Mouse (Mus musculus) liver, adult 2 months (tissue): ENCODE data around the gene Syne2. TPM values are rescaled to one million over a fixed set of nuclear protein-coding genes. Genes with fewer than 3 reads are reported as not detected.
A peak's percentile ranks its signal among the peaks of the same experiment; 100 is the strongest.

Experiments
- DNase-seq: peaks from one replicate; pipeline ENCODE4 v3.0.0-alpha.2; 2011; ENCODE audit warnings: low read depth, low spot score; ENCODE audit errors: extremely low read depth
- H3K27ac ChIP-seq: fragments of 200-500 bp; replicated peaks from 2 replicates; pipeline ENCODE4 v1.5.1; 2012; ENCODE audit warnings: low read depth, mild to moderate bottlenecking, control low read depth, inconsistent platforms, low read length; ENCODE audit not compliant: insufficient read depth
- H3K27me3 ChIP-seq: fragments of 200-500 bp; 2 replicates; pipeline ENCODE4 v1.6.1; 2012; ENCODE audit warnings: mild to moderate bottlenecking, moderate library complexity, low read length, inconsistent platforms; ENCODE audit not compliant: control insufficient read depth, insufficient read depth
- H3K36me3 ChIP-seq: fragments of 200-500 bp; 2 replicates; pipeline ENCODE4 v1.6.1; 2012; ENCODE audit warnings: low read length, inconsistent platforms; ENCODE audit not compliant: control insufficient read depth, insufficient read depth
- H3K4me1 ChIP-seq: fragments of 200-500 bp; 2 replicates; pipeline ENCODE4 v1.6.1; 2011; ENCODE audit warnings: low read length; ENCODE audit not compliant: control insufficient read depth, insufficient read depth
- H3K4me3 ChIP-seq: fragments of 200-500 bp; 2 replicates; pipeline ENCODE4 v1.5.1; 2011; ENCODE audit warnings: low read depth, mild to moderate bottlenecking, control low read depth, low read length, moderate library complexity; ENCODE audit not compliant: insufficient read depth
- H3K79me2 ChIP-seq: fragments of 200-500 bp; 2 replicates; pipeline ENCODE4 v1.6.1; 2012; ENCODE audit warnings: inconsistent platforms, mild to moderate bottlenecking, low read length, moderate library complexity; ENCODE audit not compliant: control insufficient read depth, insufficient read depth
- H3K9ac ChIP-seq: fragments of 200-500 bp; 2 replicates; pipeline ENCODE4 v1.6.1; 2012; ENCODE audit warnings: low read depth, mild to moderate bottlenecking, control low read depth, inconsistent platforms, low read length
- CTCF ChIP-seq: fragments of 200-500 bp; IDR thresholded peaks from 2 replicates; pipeline ENCODE4 v1.5.1; 2011; ENCODE audit warnings: low read depth, low read length, control low read depth
- POLR2A ChIP-seq: fragments of 200-500 bp; IDR thresholded peaks from 2 replicates; pipeline ENCODE4 v1.6.1; 2011; ENCODE audit warnings: low read length, control low read depth; ENCODE audit not compliant: insufficient read depth; ENCODE audit errors: extremely low read depth
- WGBS: fragments of 180-500 bp; shearing (Covaris S2); methylation state at CpG from one replicate; pipeline ENCODE4 v1.1.7; 2018; 5-methylcytosine and 5-hydroxymethylcytosine counted together
- polyA plus RNA-seq: library from polyadenylated mRNA; depleted of rRNA; stranded (reverse); fragments of >200 nt; gene quantifications from 2 replicates; pipeline ENCODE4 v1.2.3, GENCODE M21; 2012
- total RNA-seq: library from RNA; depleted of rRNA; stranded (reverse); fragments of >200 nt; gene quantifications from 2 replicates; pipeline ENCODE4 v1.2.3, GENCODE M21; 2014

The Syne2 gene
- total and polyA plus RNA-seq, 2 experiments, result 12.0 to 31.3 TPM

DNA sequence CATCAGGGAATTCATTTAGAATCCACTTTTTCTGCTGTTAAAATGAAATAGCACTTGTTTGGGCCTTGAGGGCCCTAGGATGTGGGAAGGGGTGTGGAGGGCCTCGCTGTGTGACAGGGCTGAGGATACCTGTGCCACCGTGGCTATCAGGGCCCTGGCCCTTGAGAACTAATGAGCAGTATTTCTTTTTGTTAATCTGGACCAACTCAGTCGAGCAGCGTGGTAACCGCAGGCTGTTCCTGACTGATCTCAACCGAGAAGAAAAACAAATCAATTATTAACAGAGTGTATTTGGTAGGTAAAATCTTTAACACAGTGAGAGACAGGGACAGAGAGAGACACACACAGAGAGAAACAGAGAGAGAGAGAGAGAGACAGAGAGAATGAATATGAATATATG, 34.5 kb downstream of the Syne2 start:
- no peak for TF ChIP-seq CTCF
- TF ChIP-seq POLR2A, result no peak
- Histone ChIP-seq H3K36me3 (0 out of 2 replicates have a peak, but pooled peaks cover 1% of the 10 kb centered on the region), H3K27me3 (no peaks in the 10 kb centered on the region), H3K79me2 (peaks cover 12% of the 10 kb centered on the region; the same call in 1 of the 2 replicates), H3K4me1 (peaks cover 11% of the 10 kb centered on the region), H3K27ac (peak overlapping the region; percentile 79), H3K9ac (peak overlapping the region; percentile 32; the same call in 1 of the 2 replicates), H3K4me3 (no peak overlapping the region)
- peak; percentile 83 for DNase-seq
- 28% methylated on average over 6 of the region's 6 CpGs for WGBS

DNA sequence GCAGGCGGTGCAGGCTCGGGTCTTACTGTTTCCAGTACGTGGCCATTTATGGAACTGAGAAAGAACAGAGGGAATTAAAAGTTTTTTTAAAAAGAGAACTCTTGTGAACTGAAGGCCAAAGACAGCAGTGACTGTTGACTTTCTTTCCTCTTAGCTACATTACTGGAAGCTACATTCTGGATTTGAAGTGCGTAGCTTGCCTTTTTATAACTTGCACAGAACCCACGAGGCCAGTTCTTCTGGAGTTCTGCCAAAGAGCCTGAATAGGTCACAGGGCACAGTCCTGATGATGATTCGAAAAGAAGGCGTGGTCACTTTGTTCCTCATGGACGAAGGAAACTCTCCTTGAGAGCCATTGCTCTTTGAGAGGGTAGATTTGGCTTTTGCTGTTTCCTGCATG, 35.6 kb downstream of the Syne2 start:
- peak overlapping the region; percentile 19 for H3K4me3 ChIP-seq
- H3K4me1 ChIP-seq, result peaks cover 11% of the 10 kb centered on the region
- H3K27ac ChIP-seq, result peak overlapping the region; percentile 69
- peaks cover 12% of the 10 kb centered on the region; the same call in 1 of the 2 replicates for H3K79me2 ChIP-seq
- 0 out of 2 replicates have a peak, but pooled peaks cover 1% of the 10 kb centered on the region for H3K36me3 ChIP-seq
- no peaks in the 10 kb centered on the region for H3K27me3 ChIP-seq
- H3K9ac ChIP-seq, result no peak overlapping the region
- DNase-seq, result peak; percentile 88
- under 1% methylated on average over 8 of the region's 8 CpGs for WGBS
- TF ChIP-seq CTCF, result no peak
- no peak for TF ChIP-seq POLR2A

DNA sequence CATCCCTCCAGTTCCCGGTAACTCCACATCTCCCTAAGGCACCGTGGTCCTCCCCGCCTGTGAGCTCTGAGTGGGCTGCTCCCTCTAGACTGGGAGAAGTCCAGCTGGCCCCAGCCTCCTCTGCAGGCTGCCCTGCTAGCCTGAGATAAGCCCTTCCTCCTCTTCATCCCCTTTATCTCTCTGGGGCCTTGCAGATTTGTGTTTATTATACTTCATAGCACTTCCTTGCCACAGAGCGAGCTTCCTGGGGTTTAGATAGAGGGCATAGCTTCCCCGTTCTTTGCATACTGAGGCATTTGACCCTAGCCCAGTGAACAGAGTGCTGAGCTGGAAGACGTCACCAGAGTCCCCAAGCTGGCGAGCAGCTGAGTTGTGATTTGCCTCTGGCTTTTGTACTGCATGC, 37.1 kb downstream of the Syne2 start:
- Histone ChIP-seq H3K4me1 (peaks cover 11% of the 10 kb centered on the region), H3K27ac (no peak overlapping the region), H3K9ac (no peak overlapping the region), H3K27me3 (no peaks in the 10 kb centered on the region), H3K79me2 (peaks cover 12% of the 10 kb centered on the region; the same call in 1 of the 2 replicates), H3K36me3 (0 out of 2 replicates have a peak, but pooled peaks cover 1% of the 10 kb centered on the region), H3K4me3 (no peak overlapping the region)
- TF ChIP-seq POLR2A (no peak), CTCF (no peak)
- no peak for DNase-seq
- WGBS, result 66% methylated on average over 7 of the region's 7 CpGs

DNA sequence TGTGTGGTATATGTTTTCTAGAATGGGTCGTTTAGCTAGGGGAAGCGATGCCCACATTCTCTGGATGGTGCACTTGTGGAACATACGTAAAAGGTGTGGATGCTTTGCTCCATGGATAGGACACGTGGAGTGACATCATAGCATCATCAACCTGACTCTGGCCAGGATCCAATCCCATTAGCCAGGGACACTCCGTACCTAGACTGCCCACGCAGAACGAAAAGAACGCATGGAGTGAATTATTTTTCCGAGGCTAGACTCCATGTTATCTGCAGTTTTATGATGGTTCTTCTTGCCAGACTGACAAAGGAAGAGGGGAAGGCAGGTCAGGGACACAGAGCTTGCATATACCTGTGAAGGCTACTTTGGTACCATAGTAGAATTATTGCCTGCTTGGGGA, 37.7 kb downstream of the Syne2 start:
- no peak overlapping the region for H3K4me3 ChIP-seq
- TF ChIP-seq POLR2A (no peak), CTCF (no peak)
- H3K27me3 ChIP-seq, result no peaks in the 10 kb centered on the region
- no peak for DNase-seq
- H3K9ac ChIP-seq, result no peak overlapping the region
- H3K36me3 ChIP-seq, result 0 out of 2 replicates have a peak, but pooled peaks cover 1% of the 10 kb centered on the region
- peaks cover 8% of the 10 kb centered on the region for H3K4me1 ChIP-seq
- H3K79me2 ChIP-seq, result peaks cover 9% of the 10 kb centered on the region; the same call in 1 of the 2 replicates
- 0 out of 2 replicates have a peak overlapping the region, but pooled peaks have one; percentile 10 for H3K27ac ChIP-seq
- 90% methylated on average over 9 of the region's 9 CpGs for WGBS

DNA sequence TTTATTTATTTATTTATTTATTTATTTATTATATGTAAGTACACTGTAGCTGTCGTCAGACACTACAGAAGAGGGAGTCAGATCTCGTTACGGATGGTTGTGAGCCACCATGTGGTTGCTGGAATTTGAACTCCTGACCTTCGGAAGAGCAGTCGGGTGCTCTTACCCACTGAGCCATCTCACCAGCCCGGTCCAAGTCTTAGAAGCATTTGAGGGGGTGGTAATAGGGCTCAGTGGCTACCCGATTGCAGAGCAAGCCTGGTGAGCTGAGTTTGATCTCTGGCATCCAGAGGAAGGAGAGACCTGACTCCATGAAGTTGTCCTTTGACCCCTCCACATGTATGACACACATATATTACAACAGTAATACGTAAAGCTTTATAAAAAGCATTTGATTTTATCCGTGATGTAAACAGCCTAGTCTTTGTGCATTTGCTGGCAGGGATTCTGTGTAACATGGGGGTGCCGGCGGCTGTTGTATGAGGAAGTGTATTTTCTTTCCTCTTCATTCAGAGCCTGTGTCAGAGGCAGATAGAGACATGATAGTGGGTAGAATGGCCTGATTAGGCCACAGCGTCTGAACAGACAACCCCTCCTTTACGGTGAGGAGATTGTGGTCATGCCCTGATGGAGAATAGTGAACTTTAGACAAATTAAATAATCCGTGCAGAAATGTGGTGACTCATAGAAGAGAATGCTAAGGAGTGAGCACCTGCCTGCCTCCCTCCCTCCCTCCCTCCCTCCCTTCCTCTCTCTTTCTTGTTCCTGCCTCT, 38.3 kb downstream of the Syne2 start:
- TF ChIP-seq POLR2A (no peak), CTCF (no peak)
- 85% methylated on average over 14 of the region's 14 CpGs for WGBS
- Histone ChIP-seq H3K27ac (no peak overlapping the region), H3K79me2 (peaks cover 9% of the 10 kb centered on the region; the same call in 1 of the 2 replicates), H3K9ac (no peak overlapping the region), H3K36me3 (0 out of 2 replicates have a peak, but pooled peaks cover 1% of the 10 kb centered on the region), H3K4me3 (no peak overlapping the region), H3K4me1 (peaks cover 6% of the 10 kb centered on the region), H3K27me3 (no peaks in the 10 kb centered on the region)
- DNase-seq, result no peak

DNA sequence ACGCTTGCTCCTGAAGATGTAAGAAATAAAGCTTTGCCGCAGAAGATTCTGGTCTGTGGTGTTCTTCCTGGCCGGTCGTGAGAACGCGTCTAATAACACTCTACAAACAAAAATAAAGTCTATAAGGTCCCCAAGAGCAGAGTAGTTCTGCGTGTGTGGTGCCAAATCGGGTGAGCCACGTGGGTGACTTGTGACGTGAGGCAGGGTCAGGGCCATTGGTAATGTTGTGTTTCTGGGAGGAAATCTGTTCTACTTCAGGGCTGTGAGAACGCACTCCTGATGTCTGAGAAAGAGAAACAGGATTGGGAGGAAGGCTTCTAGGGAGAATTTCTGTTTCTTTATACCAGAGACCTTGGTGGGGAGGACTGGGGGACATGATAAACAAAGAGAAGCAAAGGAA, 42.0 kb downstream of the Syne2 start:
- Histone ChIP-seq H3K27me3 (no peaks in the 10 kb centered on the region), H3K9ac (no peak overlapping the region), H3K4me3 (no peak overlapping the region), H3K4me1 (no peaks in the 10 kb centered on the region; the same call in 1 of the 2 replicates), H3K27ac (no peak overlapping the region), H3K36me3 (no peaks in the 10 kb centered on the region), H3K79me2 (peaks cover 10% of the 10 kb centered on the region; the same call in 1 of the 2 replicates)
- TF ChIP-seq POLR2A, result no peak
- no peak for TF ChIP-seq CTCF
- 87% methylated on average over 11 of the region's 11 CpGs for WGBS
- no peak for DNase-seq
